Mouse (Mus musculus): ENCODE data around the gene Lpgat1.

Gene Lpgat1

GRCm38 (mm10) chr1:191737871-191738270 is 20.2 kb downstream of the Lpgat1 start:
- DNase-seq = no peak

- no peak for DNase-seq
These were observed 21.1 kb downstream of the Lpgat1 start for GRCm38 (mm10) chr1:191738726-191739125.

GRCm38 (mm10) chr1:191740587-191741361 is 23.1 kb downstream of the Lpgat1 start:
- DNase-seq = no peak

- DNase-seq = no peak
These were observed 24.0 kb downstream of the Lpgat1 start for GRCm38 (mm10) chr1:191741635-191742034.

- no peak for DNase-seq
These were observed 30.8 kb downstream of the Lpgat1 start for GRCm38 (mm10) chr1:191748431-191748830.

- DNase-seq = no peak
These were observed 39.0 kb downstream of the Lpgat1 start for GRCm38 (mm10) chr1:191756520-191757199.

GRCm38 (mm10) chr1:191774106-191774505 is 56.5 kb downstream of the Lpgat1 start:
- peak; percentile 78 to 82 for DNase-seq

- no peak for DNase-seq
These were observed 57.5 kb downstream of the Lpgat1 start for GRCm38 (mm10) chr1:191775116-191775515.

GRCm38 (mm10) chr1:191777521-191777920 is 59.9 kb downstream of the Lpgat1 start:
- no peak for DNase-seq

GRCm38 (mm10) chr1:191780470-191780869 is 62.8 kb downstream of the Lpgat1 start:
- DNase-seq = no peak

- DNase-seq = no peak
These were observed 67.5 kb downstream of the Lpgat1 start for GRCm38 (mm10) chr1:191785108-191785507.

- no peak for DNase-seq
These were observed 68.6 kb downstream of the Lpgat1 start for GRCm38 (mm10) chr1:191786255-191786654.

GRCm38 (mm10) chr1:191787379-191787778 is 69.7 kb downstream of the Lpgat1 start:
- DNase-seq = no peak

- DNase-seq = peak; percentile 58 to 67
These were observed 75.4 kb downstream of the Lpgat1 start for GRCm38 (mm10) chr1:191792991-191793390.

- no peak for DNase-seq
These were observed 76.4 kb downstream of the Lpgat1 start for GRCm38 (mm10) chr1:191793888-191794532.

- no peak for DNase-seq
These were observed 78.7 kb downstream of the Lpgat1 start for GRCm38 (mm10) chr1:191796238-191796896.

GRCm38 (mm10) chr1:191802093-191802819 is 84.6 kb downstream of the Lpgat1 start:
- DNase-seq = no peak

- no peak for DNase-seq
These were observed 85.4 kb downstream of the Lpgat1 start for GRCm38 (mm10) chr1:191802820-191803655.

- no peak for DNase-seq
These were observed 87.1 kb downstream of the Lpgat1 start for GRCm38 (mm10) chr1:191804747-191805146.

GRCm38 (mm10) chr1:191805788-191806187 is 88.2 kb downstream of the Lpgat1 start:
- DNase-seq = no peak

- DNase-seq = peak; percentile 47 to 59
These were observed 89.1 kb downstream of the Lpgat1 start for GRCm38 (mm10) chr1:191806740-191807139.
